Mouse (Mus musculus): ENCODE results near the gene Astn2. TPM values are rescaled to one million over a fixed set of nuclear protein-coding genes. Genes with fewer than 3 reads are reported as not detected.
A peak's percentile ranks its signal among the peaks of the same experiment; 100 is the strongest.

Astn2 gene
- polyA plus RNA-seq, 1 experiment from 2014 or later, result 0.18 TPM

GRCm38 (mm10) chr4:65607184-65607631 lies 797.2 kb downstream of the Astn2 start:
- Histone ChIP-seq H3K36me3 (ENCODE audit: control insufficient read depth, insufficient read depth) (no peaks in the 10 kb centered on the region), H3K27me3 (replicated peaks; ENCODE audit: control insufficient read depth, insufficient read depth, low read length) (no peaks in the 10 kb centered on the region), H3K4me3 (ENCODE audit: low read depth, low read length) (0 out of 2 replicates have a peak overlapping the region, but pooled peaks have one; percentile 2), H3K9me3 (ENCODE audit: control insufficient read depth) (no peaks in the 10 kb centered on the region), H3K4me1 (replicated peaks; ENCODE audit: control insufficient read depth, insufficient read depth, low read length) (peaks cover 5% of the 10 kb centered on the region; the same call in 1 of the 2 replicates), H3K27ac (ENCODE audit: low read depth, low read length) (peak overlapping the region; percentile 73), H3K9ac (ENCODE audit: low read depth, low read length) (0 out of 2 replicates have a peak overlapping the region, but pooled peaks have one; percentile 26), H3K4me2 (replicated peaks; ENCODE audit: low read depth) (peak overlapping the region; percentile 74)
- WGBS, result 36% methylated on average over 10 of the region's 10 CpGs
- no peak for TF ChIP-seq CTCF (IDR thresholded peaks at IDR 0.05; ENCODE audit: low read depth)
- peak; percentile 91 for ATAC-seq

GRCm38 (mm10) chr4:65605151-65605702 lies 799.2 kb downstream of the Astn2 start:
- no peaks in the 10 kb centered on the region for H3K27me3 ChIP-seq (replicated peaks; ENCODE audit: control insufficient read depth, insufficient read depth, low read length)
- peaks cover 5% of the 10 kb centered on the region; the same call in 1 of the 2 replicates for H3K4me1 ChIP-seq (replicated peaks; ENCODE audit: control insufficient read depth, insufficient read depth, low read length)
- peak overlapping the region; percentile 58 for H3K9ac ChIP-seq (ENCODE audit: low read depth, low read length)
- H3K36me3 ChIP-seq (ENCODE audit: control insufficient read depth, insufficient read depth), result no peaks in the 10 kb centered on the region
- peak overlapping the region; percentile 73 for H3K4me3 ChIP-seq (ENCODE audit: low read depth, low read length)
- no peak overlapping the region for H3K27ac ChIP-seq (ENCODE audit: low read depth, low read length)
- H3K4me2 ChIP-seq (replicated peaks; ENCODE audit: low read depth), result peak overlapping the region; percentile 74
- under 1% methylated on average over 21 of the region's 21 CpGs for WGBS
- H3K9me3 ChIP-seq (ENCODE audit: control insufficient read depth), result no peaks in the 10 kb centered on the region
- TF ChIP-seq CTCF (IDR thresholded peaks at IDR 0.05; ENCODE audit: low read depth), result no peak
- ATAC-seq, result peak; percentile 26

DNA sequence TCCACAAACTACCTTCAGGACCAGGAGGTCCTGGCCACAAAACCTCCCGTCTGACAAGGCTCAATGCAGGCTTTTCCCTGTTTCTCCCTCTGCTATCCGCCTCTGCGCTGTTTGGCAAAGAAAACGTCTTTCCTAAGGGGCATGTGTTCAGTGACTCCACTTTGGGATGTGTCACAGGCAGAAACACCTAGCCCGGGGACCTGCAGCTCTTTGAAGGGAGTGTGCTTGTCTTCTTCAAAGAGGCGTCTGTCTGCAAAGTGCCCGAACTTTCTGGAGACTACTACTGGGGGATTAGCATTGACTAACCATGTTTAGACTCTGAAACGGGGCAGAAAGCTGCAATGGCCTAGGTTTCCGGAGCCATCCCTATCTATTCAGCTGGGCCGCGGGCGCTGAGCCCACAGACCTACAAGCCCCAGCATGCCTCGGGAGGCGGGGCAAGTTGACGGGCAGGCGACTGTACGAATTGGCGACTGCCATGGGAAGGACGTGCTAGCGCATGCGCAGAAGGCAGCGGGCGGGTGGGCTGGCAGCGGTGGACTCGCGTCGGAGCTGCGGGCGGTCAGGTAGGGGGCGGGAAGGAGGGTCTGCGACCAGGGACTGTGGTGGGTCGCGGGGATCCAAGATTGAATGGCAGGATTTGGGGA lies 799.8 kb downstream of the Astn2 start, which contains the start of gene Trim32:
Gene Trim32, plus strand, starts transcription at position 483 of the 647 bp plus-strand sequence.
- Histone ChIP-seq H3K27me3 (replicated peaks; ENCODE audit: control insufficient read depth, insufficient read depth, low read length) (no peaks in the 10 kb centered on the region), H3K9me3 (ENCODE audit: control insufficient read depth) (no peaks in the 10 kb centered on the region), H3K27ac (ENCODE audit: low read depth, low read length) (no peak within 1 kb of the TSS), H3K4me3 (ENCODE audit: low read depth, low read length) (peak within 1 kb of the TSS; percentile 73), H3K9ac (ENCODE audit: low read depth, low read length) (peak within 1 kb of the TSS; percentile 58), H3K4me1 (replicated peaks; ENCODE audit: control insufficient read depth, insufficient read depth, low read length) (peaks cover 5% of the 10 kb centered on the region; the same call in 1 of the 2 replicates), H3K36me3 (ENCODE audit: control insufficient read depth, insufficient read depth) (no peaks in the 10 kb centered on the region), H3K4me2 (replicated peaks; ENCODE audit: low read depth) (peak within 1 kb of the TSS; percentile 74)
- ATAC-seq, result peak; percentile 88
- no peak for TF ChIP-seq CTCF (IDR thresholded peaks at IDR 0.05; ENCODE audit: low read depth)
- 3% methylated on average over 33 of the region's 33 CpGs for WGBS

DNA sequence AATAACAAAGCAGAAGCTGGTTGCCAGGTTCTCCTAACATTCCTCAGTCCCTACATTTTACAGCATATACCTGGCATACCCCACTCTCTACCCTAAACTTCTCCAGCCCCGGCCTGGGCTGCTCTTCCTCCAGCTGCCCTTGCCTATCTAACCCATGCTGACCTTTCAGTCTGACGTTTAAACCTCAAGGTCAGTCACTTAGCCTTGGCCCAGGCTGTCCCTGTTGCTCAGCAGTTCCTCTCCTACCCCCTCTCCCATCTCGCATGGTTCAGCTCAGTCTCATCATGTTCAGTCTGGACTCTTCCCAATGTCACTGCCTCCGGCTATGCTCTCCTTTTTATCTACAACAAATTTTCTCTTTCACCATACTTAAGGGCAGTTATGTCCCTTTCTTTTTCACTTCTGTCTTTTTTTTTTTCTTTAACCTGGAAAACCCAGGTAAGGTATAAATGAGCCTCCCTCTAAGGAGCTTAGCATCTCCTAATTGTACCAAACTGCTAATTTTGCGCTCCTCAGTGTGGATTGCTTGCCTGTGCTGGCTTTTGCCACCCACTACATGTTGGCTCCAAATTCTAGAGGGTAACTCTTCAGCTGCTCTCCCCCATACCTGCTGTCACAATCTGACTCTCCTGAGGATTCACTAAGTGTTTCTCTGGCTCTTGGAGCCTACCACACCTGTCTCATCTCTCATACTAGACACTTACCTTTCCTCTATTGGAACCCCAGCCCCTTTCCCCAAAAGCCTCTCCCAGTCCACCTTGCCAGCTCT lies 809.6 kb downstream of the Astn2 start:
- Histone ChIP-seq H3K4me1 (replicated peaks; ENCODE audit: control insufficient read depth, insufficient read depth, low read length) (no peaks in the 10 kb centered on the region), H3K4me3 (ENCODE audit: low read depth, low read length) (no peak overlapping the region), H3K9me3 (ENCODE audit: control insufficient read depth) (no peaks in the 10 kb centered on the region), H3K27ac (ENCODE audit: low read depth, low read length) (no peak overlapping the region), H3K36me3 (ENCODE audit: control insufficient read depth, insufficient read depth) (no peaks in the 10 kb centered on the region), H3K4me2 (replicated peaks; ENCODE audit: low read depth) (no peak overlapping the region), H3K9ac (ENCODE audit: low read depth, low read length) (no peak overlapping the region), H3K27me3 (replicated peaks; ENCODE audit: control insufficient read depth, insufficient read depth, low read length) (no peaks in the 10 kb centered on the region)
- 58% methylated on average over 5 of the region's 5 CpGs for WGBS
- no peak for TF ChIP-seq CTCF (IDR thresholded peaks at IDR 0.05; ENCODE audit: low read depth)
- ATAC-seq, result no peak

GRCm38 (mm10) chr4:65589780-65590179 lies 814.6 kb downstream of the Astn2 start:
- peak; percentile 82 for TF ChIP-seq CTCF (IDR thresholded peaks at IDR 0.05; ENCODE audit: low read depth)
- Histone ChIP-seq H3K27ac (ENCODE audit: low read depth, low read length) (no peak overlapping the region), H3K27me3 (replicated peaks; ENCODE audit: control insufficient read depth, insufficient read depth, low read length) (no peaks in the 10 kb centered on the region)

DNA sequence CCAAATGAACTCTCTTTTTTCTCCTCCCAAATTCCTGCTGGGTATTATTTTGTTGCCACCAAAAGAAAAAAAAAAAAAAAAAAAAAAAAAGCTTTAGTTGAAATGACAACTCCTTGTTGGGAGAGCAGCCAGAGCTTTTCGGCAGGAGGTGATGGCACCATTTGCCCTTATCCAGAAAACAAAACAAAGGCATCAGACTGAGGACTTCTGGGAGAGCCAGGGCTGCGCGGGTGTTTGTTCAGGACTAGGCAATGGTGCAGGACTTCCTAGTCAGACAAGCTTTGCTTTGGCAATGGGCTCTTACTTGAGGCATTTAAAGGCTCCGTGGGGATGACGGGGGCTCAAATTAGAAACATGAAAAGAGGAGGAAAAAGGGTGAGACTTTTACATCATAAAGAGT lies 817.5 kb downstream of the Astn2 start:
- no peak overlapping the region for H3K27ac ChIP-seq (ENCODE audit: low read depth, low read length)
- no peaks in the 10 kb centered on the region for H3K9me3 ChIP-seq (ENCODE audit: control insufficient read depth)
- H3K4me2 ChIP-seq (replicated peaks; ENCODE audit: low read depth), result no peak overlapping the region
- no peaks in the 10 kb centered on the region for H3K36me3 ChIP-seq (ENCODE audit: control insufficient read depth, insufficient read depth)
- H3K27me3 ChIP-seq (replicated peaks; ENCODE audit: control insufficient read depth, insufficient read depth, low read length), result no peaks in the 10 kb centered on the region
- 67% methylated on average over 5 of the region's 5 CpGs for WGBS
- ATAC-seq, result no peak
- TF ChIP-seq CTCF (IDR thresholded peaks at IDR 0.05; ENCODE audit: low read depth), result no peak
- no peaks in the 10 kb centered on the region for H3K4me1 ChIP-seq (replicated peaks; ENCODE audit: control insufficient read depth, insufficient read depth, low read length)
- H3K4me3 ChIP-seq (ENCODE audit: low read depth, low read length), result no peak overlapping the region
- no peak overlapping the region for H3K9ac ChIP-seq (ENCODE audit: low read depth, low read length)

More at GRCm38 (mm10) chr4:65589780-65590179, 814.6 kb downstream of the Astn2 start:
- Histone ChIP-seq H3K4me2 (replicated peaks; ENCODE audit: low read depth) (no peak overlapping the region), H3K9me3 (ENCODE audit: control insufficient read depth) (no peaks in the 10 kb centered on the region), H3K4me3 (ENCODE audit: low read depth, low read length) (no peak overlapping the region), H3K36me3 (ENCODE audit: control insufficient read depth, insufficient read depth) (no peaks in the 10 kb centered on the region), H3K9ac (ENCODE audit: low read depth, low read length) (no peak overlapping the region), H3K4me1 (replicated peaks; ENCODE audit: control insufficient read depth, insufficient read depth, low read length) (no peaks in the 10 kb centered on the region)
- ATAC-seq, result no peak
